21 mouse cellular contexts compared by ENCODE assay signal in genomic region chr5:151192266-151192665, GRCm38 (mm10). TPM values are rescaled to one million over a fixed set of nuclear protein-coding genes. Genes with fewer than 3 reads are reported as not detected.
"Had no signal": no experiment of that assay in that cellular context is flagged by ENCODE, and none has a peak within 500 bp of the region (broad histone marks: within the 10 kb centered on the region; RNA-seq: fewer than 3 reads in every experiment).

No protein-coding gene starts in this region.

- H3K4me2 ChIP-seq: lung, embryonic 15.5 days; midbrain, embryonic 12.5 days; neural tube, embryonic 13.5 days; neural tube, embryonic 15.5 days; stomach, embryonic 15.5 days had no signal

- H3K27me3 ChIP-seq: lung, embryonic 15.5 days; stomach, embryonic 15.5 days had no signal

- H3K9ac ChIP-seq: liver, embryonic 14.5 days; lung, embryonic 15.5 days; midbrain, embryonic 12.5 days; neural tube, embryonic 13.5 days; neural tube, embryonic 15.5 days; stomach, embryonic 15.5 days had no signal

- H3K4me3 ChIP-seq: lung, embryonic 15.5 days; midbrain, embryonic 10.5 days; midbrain, embryonic 12.5 days; neural tube, embryonic 13.5 days; neural tube, embryonic 15.5 days; stomach, embryonic 15.5 days had no signal

- DNase-seq: lung, adult 2 months; lung, postnatal 10 days; lung, postnatal 4 days; midbrain, embryonic 14.5 days; retina, postnatal 1 day; right cerebral cortex, adult 18-20 months; right cerebral cortex, postnatal 25 days; right cerebral cortex, postnatal 4 days; thymus, adult 2 months; thymus, postnatal 25 days; thymus, postnatal 4 days had no signal

- H3K9me3 ChIP-seq: lung, embryonic 15.5 days; midbrain, embryonic 10.5 days; midbrain, embryonic 12.5 days; neural tube, embryonic 13.5 days; neural tube, embryonic 15.5 days; stomach, embryonic 15.5 days had no signal

- H3K27ac ChIP-seq: liver, embryonic 14.5 days; lung, embryonic 15.5 days; midbrain, embryonic 10.5 days; midbrain, embryonic 12.5 days; neural tube, embryonic 13.5 days; neural tube, embryonic 15.5 days; stomach, embryonic 15.5 days; stomach, postnatal 0 days had no signal

- H3K36me3 ChIP-seq: lung, embryonic 15.5 days; midbrain, embryonic 10.5 days; midbrain, embryonic 12.5 days; neural tube, embryonic 13.5 days; neural tube, embryonic 15.5 days; stomach, embryonic 15.5 days had no signal

RNA-seq across cellular contexts. Expression of gene Stard13, which starts 41.4 kb away (rescaled TPM):
- total RNA-seq: megakaryocyte-erythroid progenitor cell, adult 5-6 weeks; monocyte, adult 5-6 weeks had no signal
